8 mouse cellular contexts compared by ENCODE assay signal in the genomic region with DNA sequence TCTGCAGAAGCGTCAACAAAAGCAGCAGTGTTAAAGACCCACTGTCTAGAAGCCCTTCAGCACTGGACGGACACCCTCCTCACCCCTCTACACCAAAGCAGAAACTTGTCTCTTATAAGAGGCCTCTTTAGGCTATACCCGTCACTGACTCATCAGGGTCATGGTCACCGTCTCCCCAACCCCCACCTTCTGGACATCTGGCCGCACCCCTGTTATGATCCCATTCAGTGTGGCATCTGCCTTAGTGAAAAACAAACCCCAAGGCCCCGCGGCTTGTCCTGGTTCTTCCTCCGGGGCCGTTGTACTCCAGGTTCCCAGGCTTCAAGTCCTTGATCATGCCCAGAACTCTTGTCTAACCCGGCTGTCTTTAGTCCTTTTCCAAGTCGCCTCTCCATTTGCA. TPM values are rescaled to one million over a fixed set of nuclear protein-coding genes. Genes with fewer than 3 reads are reported as not detected.
DNase-seq lines count a peak whose midpoint lies in the region; ATAC-seq and TF ChIP-seq lines count a peak whose summit lies in the region.

No protein-coding gene starts in this region.

- peak overlapping the region; percentile 85 for H3K4me3 ChIP-seq in erythroblast, embryonic 14.5 days (replicated peaks)
- H3K4me3 ChIP-seq in testis, adult 2 months (ENCODE audit: control insufficient read depth, low read depth, low read length) = peak overlapping the region; percentile 89
- peak overlapping the region; percentile 94 for H3K4me3 ChIP-seq in limb, embryonic 15.5 days
- peak overlapping the region; percentile 86 for H3K4me3 ChIP-seq in stomach, postnatal 0 days (ENCODE audit: low read depth, low read length)

- 40% methylated on average over 11 of the region's 11 CpGs for WGBS in limb, embryonic 15.5 days
- WGBS in stomach, postnatal 0 days = 28% methylated on average over 11 of the region's 11 CpGs

- DNase-seq in testis, postnatal 14 days (ENCODE audit: low spot score) = no peak
- DNase-seq in stomach, postnatal 0 days (ENCODE audit: low spot score) = no peak
- DNase-seq in thymus, adult 18-20 months = no peak
- DNase-seq in natural killer cell, adult 2 months (ENCODE audit: low spot score in 2 of 2) = no peak

- H3K9me3 ChIP-seq in erythroblast, embryonic 14.5 days (ENCODE audit: control insufficient read depth, low read length) = no peaks in the 10 kb centered on the region
- no peaks in the 10 kb centered on the region for H3K9me3 ChIP-seq in limb, embryonic 15.5 days
- H3K9me3 ChIP-seq in stomach, postnatal 0 days (ENCODE audit: control insufficient read depth, low read length) = no peaks in the 10 kb centered on the region

- TF ChIP-seq POLR2A in testis, adult 2 months (IDR thresholded peaks at IDR 0.05; ENCODE audit: control insufficient read depth, low read depth, low read length) = no peak

- peaks cover 57% of the 10 kb centered on the region for H3K4me1 ChIP-seq in erythroblast, embryonic 14.5 days (ENCODE audit: control insufficient read depth)
- H3K4me1 ChIP-seq in testis, adult 2 months (ENCODE audit: control insufficient read depth, insufficient read depth, low read length) = peaks cover 23% of the 10 kb centered on the region
- H3K4me1 ChIP-seq in limb, embryonic 15.5 days = peaks cover 20% of the 10 kb centered on the region
- peaks cover 3% of the 10 kb centered on the region; the same call in 1 of the 2 replicates for H3K4me1 ChIP-seq in stomach, postnatal 0 days (replicated peaks; ENCODE audit: control insufficient read depth, insufficient read depth)

- no peaks in the 10 kb centered on the region for H3K27me3 ChIP-seq in erythroblast, embryonic 14.5 days (ENCODE audit: control insufficient read depth)
- H3K27me3 ChIP-seq in testis, adult 2 months (ENCODE audit: control insufficient read depth, insufficient read depth, low read length) = no peaks in the 10 kb centered on the region
- no peaks in the 10 kb centered on the region for H3K27me3 ChIP-seq in limb, embryonic 15.5 days
- H3K27me3 ChIP-seq in stomach, postnatal 0 days (ENCODE audit: control insufficient read depth, insufficient read depth, low read length) = no peaks in the 10 kb centered on the region

- peaks cover 14% of the 10 kb centered on the region for H3K36me3 ChIP-seq in erythroblast, embryonic 14.5 days (ENCODE audit: control insufficient read depth)
- H3K36me3 ChIP-seq in testis, adult 2 months (ENCODE audit: control insufficient read depth, insufficient read depth, low read length) = no peaks in the 10 kb centered on the region
- H3K36me3 ChIP-seq in limb, embryonic 15.5 days = peaks cover 8% of the 10 kb centered on the region
- no peaks in the 10 kb centered on the region; the same call in 1 of the 2 replicates for H3K36me3 ChIP-seq in stomach, postnatal 0 days (ENCODE audit: control insufficient read depth, insufficient read depth, low read length)

- TF ChIP-seq CTCF in testis, adult 2 months (IDR thresholded peaks at IDR 0.05; ENCODE audit: control insufficient read depth, insufficient read depth, insufficient replicate concordance, low read depth, low read length) = no peak
- TF ChIP-seq CTCF in stomach, postnatal 0 days (IDR thresholded peaks at IDR 0.05; ENCODE audit: low read depth) = no peak

- no peak for ATAC-seq in erythroblast, adult 5-6 weeks (replicated peaks; ENCODE audit: low FRiP score, poor library complexity, severe bottlenecking)
- no peak for ATAC-seq in limb, embryonic 15.5 days (ENCODE audit: insufficient number of reproducible peaks, low FRiP score, low TSS enrichment, low read depth)
- ATAC-seq in stomach, postnatal 0 days (ENCODE audit: low FRiP score, low TSS enrichment) = no peak

- H3K9ac ChIP-seq in limb, embryonic 15.5 days = peak overlapping the region; percentile 38; the same call in 1 of the 2 replicates
- peak overlapping the region; percentile 63 for H3K9ac ChIP-seq in stomach, postnatal 0 days (ENCODE audit: low read length)

- no peak overlapping the region; the same call in 1 of the 2 replicates for H3K27ac ChIP-seq in testis, adult 2 months (ENCODE audit: control insufficient read depth, insufficient read depth, low read depth, low read length)
- peak overlapping the region; percentile 51; the same call in 1 of the 2 replicates for H3K27ac ChIP-seq in limb, embryonic 15.5 days
- H3K27ac ChIP-seq in stomach, postnatal 0 days (replicated peaks) = peak overlapping the region; percentile 78

- peak overlapping the region; percentile 61 for H3K4me2 ChIP-seq in limb, embryonic 15.5 days
- H3K4me2 ChIP-seq in stomach, postnatal 0 days (replicated peaks; ENCODE audit: low read depth) = peak overlapping the region; percentile 83

- no peak for TF ChIP-seq EP300 in stomach, postnatal 0 days (optimal IDR thresholded peaks at IDR 0.05)

RNA-seq across cellular contexts. Expression of a gene that starts 0.6 kb away (rescaled TPM):
- polyA plus RNA-seq in erythroblast, embryonic 14.5 days (2012) = 0.44 and 0.63 TPM in 2 replicates
- total RNA-seq in erythroblast, adult 5-6 weeks (2015; ENCODE audit: low replicate concordance) = 9.2 and 16.3 TPM in 2 replicates
- total RNA-seq in erythroblast, adult 5-6 weeks (2017; ENCODE audit: low replicate concordance) = 9.5 and 9.9 TPM in 2 replicates
- polyA plus RNA-seq in testis, adult 2 months (2012; rRNA removed) = 30.5 and 33.2 TPM in 2 replicates
- polyA plus RNA-seq in limb, embryonic 15.5 days (2015; fragmentation: Nextera tagmentation; extraction: Ambion mirVana) = 31.6 and 33.2 TPM in 2 replicates
- 19.2 and 19.7 TPM in 2 replicates for polyA plus RNA-seq in stomach, postnatal 0 days (2015; fragmentation: Nextera tagmentation; extraction: Ambion mirVana)

RNA-seq across cellular contexts. Expression of a gene that starts 52.0 kb away (rescaled TPM):
- not detected in 2 replicates for polyA plus RNA-seq in erythroblast, embryonic 14.5 days (2012)
- not detected in 2 replicates for total RNA-seq in erythroblast, adult 5-6 weeks (2015; ENCODE audit: low replicate concordance)
- 0.17 TPM in 1 of 2 replicates, not detected in the other for total RNA-seq in erythroblast, adult 5-6 weeks (2017; ENCODE audit: low replicate concordance)
- 2.3 TPM in 2 replicates for polyA plus RNA-seq in testis, adult 2 months (2012; rRNA removed)
- 32.0 and 34.3 TPM in 2 replicates for polyA plus RNA-seq in limb, embryonic 15.5 days (2015; fragmentation: Nextera tagmentation; extraction: Ambion mirVana)
- polyA plus RNA-seq in stomach, postnatal 0 days (2015; fragmentation: Nextera tagmentation; extraction: Ambion mirVana) = 2.3 and 2.8 TPM in 2 replicates

RNA-seq across cellular contexts. Expression of a gene that starts 55.7 kb away (rescaled TPM):
- polyA plus RNA-seq in erythroblast, embryonic 14.5 days (2012) = not detected in 2 replicates
- 1.0 TPM in 1 of 2 replicates, not detected in the other for total RNA-seq in erythroblast, adult 5-6 weeks (2015; ENCODE audit: low replicate concordance)
- 0.94 TPM in 1 of 2 replicates, not detected in the other for total RNA-seq in erythroblast, adult 5-6 weeks (2017; ENCODE audit: low replicate concordance)
- 0.69 and 0.93 TPM in 2 replicates for polyA plus RNA-seq in testis, adult 2 months (2012; rRNA removed)
- 0.76 and 1.4 TPM in 2 replicates for polyA plus RNA-seq in limb, embryonic 15.5 days (2015; fragmentation: Nextera tagmentation; extraction: Ambion mirVana)
- 0.57 and 0.74 TPM in 2 replicates for polyA plus RNA-seq in stomach, postnatal 0 days (2015; fragmentation: Nextera tagmentation; extraction: Ambion mirVana)

Comparison
In these comparisons a context has a peak if more than half of its experiments do, and no peak if none do; other contexts are left out.
1. RNA of a gene that starts 0.6 kb away (polyA plus RNA-seq): 30.5 to 33.2 TPM in testis, adult 2 months, 31.6 to 33.2 TPM in limb, embryonic 15.5 days and 19.2 to 19.7 TPM in stomach, postnatal 0 days; 0.44 to 0.63 TPM in erythroblast, embryonic 14.5 days; every median in the first group is over 10 times any median in the second.
2. Peak in every context shown above with its lines, with median percentiles within 50 percentile points of each other: H3K4me3 ChIP-seq.